Mouse (Mus musculus): ENCODE data around the gene 1810037I17Rik.

1810037I17Rik gene

DNA sequence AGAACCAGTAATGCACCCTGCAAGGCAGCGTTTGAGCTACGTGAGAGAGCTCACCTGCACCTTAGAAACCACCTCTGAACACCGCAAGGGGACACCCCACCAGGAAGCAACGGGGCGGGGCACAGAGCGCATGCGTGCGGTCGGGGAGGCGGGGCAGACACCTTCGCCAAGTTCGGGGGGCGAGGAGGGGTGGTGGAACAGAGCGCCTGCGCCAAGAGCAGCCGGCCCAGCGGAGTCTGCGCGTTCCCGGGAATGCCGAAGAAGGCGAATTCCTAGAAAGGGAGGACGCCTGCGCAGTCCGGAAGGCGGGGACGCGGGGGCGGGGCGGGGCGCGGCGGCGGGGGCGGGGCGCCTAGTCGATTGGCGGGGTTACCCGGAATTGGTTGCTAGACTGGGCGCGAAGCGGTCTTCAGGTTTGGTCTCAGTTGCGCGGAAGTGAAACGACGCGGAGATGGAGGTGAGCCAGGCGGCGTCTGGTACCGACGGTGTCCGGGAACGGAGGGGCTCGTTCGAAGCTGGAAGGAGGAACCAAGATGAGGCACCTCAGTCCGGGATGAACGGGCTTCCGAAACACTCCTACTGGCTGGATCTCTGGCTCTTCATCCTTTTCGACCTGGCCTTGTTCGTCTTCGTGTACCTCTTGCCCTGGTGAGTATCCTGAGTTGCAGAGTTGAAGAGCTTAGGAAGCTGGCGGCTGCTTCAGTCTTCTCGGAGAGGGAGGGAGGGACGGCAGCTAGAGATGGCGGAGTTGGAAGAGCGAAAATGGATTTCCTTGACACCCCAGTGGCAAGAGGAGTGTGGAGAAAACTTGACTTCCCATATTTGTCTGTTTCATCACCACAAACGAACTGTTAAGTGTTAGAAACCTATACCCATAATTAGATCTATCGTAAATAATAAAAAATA is at the start of gene 1810037I17Rik:
Gene 1810037I17Rik, plus strand, starts transcription at position 195 of the 906 bp plus-strand sequence.
- peak; percentile 93 for DNase-seq (ENCODE audit: low read depth)

DNA sequence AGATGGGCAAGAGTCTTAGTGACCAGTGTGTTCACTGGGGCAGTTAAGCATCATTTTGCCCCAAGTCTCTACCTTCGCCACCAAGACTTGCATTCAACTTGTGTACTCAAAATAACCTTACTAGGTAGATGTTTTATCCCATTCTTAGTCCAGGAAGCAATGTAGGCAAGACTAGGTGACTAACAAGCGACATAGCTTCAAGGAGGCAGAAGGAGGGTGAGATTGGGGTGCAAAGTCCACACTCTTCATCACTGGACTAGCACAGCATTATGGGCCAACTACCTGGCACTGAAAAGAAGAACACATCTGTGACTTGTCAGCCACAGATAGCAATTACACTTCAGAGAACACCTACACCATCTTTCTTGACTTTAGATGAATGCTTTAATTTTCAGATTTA is 47.1 kb upstream of the 1810037I17Rik start:
- DNase-seq (ENCODE audit: low read depth): no peak

GRCm38 (mm10) chr3:122877543-122877942 is 46.5 kb upstream of the 1810037I17Rik start:
- no peak for DNase-seq (ENCODE audit: low read depth)

GRCm38 (mm10) chr3:122878705-122879315 is 45.2 kb upstream of the 1810037I17Rik start:
- DNase-seq (ENCODE audit: low read depth): no peak

DNA sequence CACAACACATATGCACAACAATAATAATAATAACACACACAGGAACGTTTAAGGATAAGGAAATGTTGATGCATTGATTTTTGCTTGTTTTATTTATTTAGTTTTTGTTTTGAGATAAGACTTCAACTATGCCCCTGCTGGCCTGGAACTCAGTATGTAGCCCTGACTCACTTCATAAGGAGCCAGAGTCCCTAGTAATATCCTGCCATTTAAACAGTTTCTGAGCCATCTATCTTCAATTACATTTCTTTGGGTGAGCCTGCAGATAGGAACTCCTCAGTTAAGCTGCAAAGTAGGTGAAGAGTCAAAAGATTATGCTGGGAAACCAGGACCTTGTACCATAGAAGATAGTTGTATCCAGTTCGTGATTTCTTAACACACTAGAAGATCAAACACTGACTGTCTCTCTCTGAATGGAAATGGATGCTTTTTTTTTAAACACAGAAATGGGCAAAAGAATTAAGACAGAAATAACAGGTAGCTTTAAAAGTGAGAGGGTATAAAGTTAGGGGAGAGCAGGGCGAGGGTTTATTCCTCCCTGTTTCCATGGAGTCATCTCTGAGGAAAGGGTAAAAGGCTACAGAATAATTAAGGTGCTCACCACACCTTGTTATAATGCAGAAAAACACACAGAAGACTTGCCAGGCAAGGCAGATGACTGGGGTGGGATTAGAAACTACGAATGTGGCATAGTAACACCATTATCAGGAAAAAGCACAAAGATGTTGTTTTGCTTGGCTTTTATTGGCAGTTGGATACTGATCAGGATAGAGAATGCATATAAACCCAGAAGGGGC is 36.3 kb upstream of the 1810037I17Rik start:
- DNase-seq (ENCODE audit: low read depth): no peak

DNA sequence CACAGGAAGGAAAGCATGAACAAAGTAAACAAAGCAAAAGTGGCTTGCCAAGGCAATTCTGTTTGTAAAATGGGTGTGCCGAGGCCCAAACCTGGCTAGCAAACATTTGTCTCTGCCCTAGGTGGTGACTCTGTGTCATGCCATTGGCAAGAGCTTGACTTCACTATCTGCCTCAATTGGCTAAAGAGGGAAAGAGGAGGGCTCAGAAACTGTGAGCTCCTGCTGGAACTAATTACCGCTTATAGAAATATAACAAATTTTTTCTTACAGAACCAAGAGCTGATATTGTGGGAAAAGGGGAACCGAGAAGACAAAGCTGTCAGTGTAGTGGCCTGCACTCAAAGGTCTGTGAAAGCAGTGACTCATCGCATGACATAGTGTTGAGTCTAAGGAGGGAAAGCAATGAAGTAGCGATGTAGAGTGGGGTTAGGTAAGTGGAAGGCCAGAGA is 35.6 kb upstream of the 1810037I17Rik start:
- DNase-seq (ENCODE audit: low read depth): no peak

DNA sequence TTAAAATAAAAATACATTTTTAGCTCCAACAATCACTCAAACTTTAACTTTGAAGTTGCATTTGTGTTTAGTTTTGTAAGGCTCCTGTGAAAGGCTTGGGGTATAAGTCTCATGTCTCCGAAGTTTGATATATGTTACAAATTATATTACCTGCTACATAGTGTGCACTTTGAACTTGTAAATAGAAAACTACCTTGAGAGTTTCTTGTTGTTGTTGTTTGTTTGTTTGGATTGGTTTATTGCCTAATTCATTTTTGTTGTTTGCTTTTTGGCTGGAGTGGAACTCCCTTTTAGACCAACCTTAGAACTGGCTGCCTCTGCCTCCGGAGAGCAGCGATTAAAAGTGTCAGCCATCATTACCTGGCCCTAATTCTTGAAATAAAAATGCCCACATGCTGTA is 29.2 kb upstream of the 1810037I17Rik start, which contains the start of gene Fabp2:
Gene Fabp2, plus strand, starts transcription at position 301 of the 400 bp plus-strand sequence.
- no peak for DNase-seq (ENCODE audit: low read depth)

DNA sequence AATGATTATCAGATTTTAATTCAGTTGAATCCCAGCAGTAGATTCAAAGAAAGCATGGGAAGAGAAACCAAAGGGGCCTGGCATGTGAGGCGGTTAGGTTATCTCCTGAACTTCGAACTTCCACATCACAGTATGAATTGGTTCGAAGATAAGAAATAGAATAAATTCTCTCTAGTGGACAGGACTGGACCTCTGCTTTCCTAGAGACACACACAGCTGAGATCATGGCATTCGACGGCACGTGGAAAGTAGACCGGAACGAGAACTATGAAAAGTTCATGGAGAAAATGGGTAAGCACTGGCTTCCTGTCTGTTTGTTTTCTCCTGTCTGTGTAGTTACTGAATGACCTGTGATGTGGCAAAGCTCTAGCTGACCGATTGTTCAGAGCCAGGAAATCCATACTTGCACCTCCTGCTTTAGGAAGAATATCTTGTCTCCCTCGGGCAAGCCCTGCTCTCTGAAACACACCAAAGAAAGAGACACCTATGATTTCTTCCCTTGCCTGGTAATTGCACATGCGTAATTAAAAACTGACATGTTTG is 28.7 kb upstream of the 1810037I17Rik start:
- no peak for DNase-seq (ENCODE audit: low read depth)

DNA sequence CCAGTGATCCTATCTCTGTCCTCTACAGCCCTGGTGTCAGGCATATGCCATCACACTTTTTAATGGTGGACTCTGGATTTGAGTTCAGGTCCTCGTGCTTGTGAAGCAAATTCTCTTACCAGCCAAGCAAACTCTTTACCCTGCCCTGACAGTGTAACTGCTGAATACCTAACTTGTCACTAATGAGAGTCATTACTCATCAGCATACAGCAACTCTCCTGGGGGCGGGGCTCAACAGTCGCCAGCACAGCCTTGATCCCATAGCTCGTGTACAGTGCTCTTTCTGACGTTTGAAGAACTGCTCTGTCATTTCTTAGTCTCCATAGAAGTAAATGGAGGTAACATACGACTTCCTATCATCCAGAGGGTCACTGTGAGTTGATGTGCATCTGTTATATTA is 25.7 kb upstream of the 1810037I17Rik start:
- no peak for DNase-seq (ENCODE audit: low read depth)

- peak; percentile 62 for DNase-seq (ENCODE audit: low read depth)
These were observed 20.1 kb upstream of the 1810037I17Rik start for GRCm38 (mm10) chr3:122903746-122904433.

- no peak for DNase-seq (ENCODE audit: low read depth)
These were observed 16.2 kb upstream of the 1810037I17Rik start for GRCm38 (mm10) chr3:122907841-122908240.

- no peak for DNase-seq (ENCODE audit: low read depth)
These were observed 8.5 kb upstream of the 1810037I17Rik start for GRCm38 (mm10) chr3:122915493-122915892.

DNA sequence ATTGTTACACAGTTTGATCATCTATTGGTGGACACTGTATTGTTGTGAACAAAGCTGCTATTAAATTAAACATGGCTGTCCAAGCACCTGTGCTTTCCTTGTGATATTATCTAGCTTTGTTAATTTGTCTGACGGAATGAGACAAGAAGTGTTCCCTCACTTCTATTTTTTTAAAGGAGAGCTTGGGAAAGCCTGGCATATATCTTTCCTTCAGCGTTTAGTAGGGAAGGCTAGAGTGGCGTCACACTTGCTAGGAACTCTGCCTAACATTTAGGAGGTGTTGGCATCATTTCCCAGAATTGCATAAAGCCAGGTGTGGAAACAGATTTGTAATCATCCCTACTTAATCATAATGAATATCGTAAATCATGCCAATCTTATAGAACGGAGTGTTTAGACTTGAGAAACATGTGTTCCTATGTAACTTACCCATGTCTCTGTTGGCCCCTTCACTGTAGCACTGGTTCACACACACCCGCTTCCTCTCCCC is 7.8 kb upstream of the 1810037I17Rik start:
- DNase-seq (ENCODE audit: low read depth): no peak

DNA sequence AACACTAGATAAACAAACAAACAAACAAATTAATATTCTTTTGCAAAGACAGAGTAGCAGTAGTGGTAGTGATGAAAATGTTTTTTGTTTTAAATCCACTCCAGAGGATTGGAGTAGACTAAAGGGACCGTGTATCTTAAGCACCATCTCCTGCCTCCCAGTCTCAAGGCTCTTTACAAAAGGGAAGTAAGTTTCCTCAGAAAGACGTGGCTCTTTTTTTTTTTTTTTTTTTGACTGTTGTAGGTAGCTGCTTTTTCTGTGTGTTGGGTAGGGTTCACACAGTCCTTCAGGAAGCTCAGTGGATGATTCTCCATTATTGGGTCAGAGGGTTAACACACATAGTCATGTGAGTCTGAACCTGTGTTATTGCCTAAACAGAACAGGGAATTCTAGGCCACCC is 5.3 kb upstream of the 1810037I17Rik start:
- no peak for DNase-seq (ENCODE audit: low read depth)

GRCm38 (mm10) chr3:122919260-122919659 is 4.7 kb upstream of the 1810037I17Rik start, which contains the start of gene Gm10959:
Gm10959 (minus strand) TSS chr3:122919360.
- DNase-seq (ENCODE audit: low read depth): no peak

DNA sequence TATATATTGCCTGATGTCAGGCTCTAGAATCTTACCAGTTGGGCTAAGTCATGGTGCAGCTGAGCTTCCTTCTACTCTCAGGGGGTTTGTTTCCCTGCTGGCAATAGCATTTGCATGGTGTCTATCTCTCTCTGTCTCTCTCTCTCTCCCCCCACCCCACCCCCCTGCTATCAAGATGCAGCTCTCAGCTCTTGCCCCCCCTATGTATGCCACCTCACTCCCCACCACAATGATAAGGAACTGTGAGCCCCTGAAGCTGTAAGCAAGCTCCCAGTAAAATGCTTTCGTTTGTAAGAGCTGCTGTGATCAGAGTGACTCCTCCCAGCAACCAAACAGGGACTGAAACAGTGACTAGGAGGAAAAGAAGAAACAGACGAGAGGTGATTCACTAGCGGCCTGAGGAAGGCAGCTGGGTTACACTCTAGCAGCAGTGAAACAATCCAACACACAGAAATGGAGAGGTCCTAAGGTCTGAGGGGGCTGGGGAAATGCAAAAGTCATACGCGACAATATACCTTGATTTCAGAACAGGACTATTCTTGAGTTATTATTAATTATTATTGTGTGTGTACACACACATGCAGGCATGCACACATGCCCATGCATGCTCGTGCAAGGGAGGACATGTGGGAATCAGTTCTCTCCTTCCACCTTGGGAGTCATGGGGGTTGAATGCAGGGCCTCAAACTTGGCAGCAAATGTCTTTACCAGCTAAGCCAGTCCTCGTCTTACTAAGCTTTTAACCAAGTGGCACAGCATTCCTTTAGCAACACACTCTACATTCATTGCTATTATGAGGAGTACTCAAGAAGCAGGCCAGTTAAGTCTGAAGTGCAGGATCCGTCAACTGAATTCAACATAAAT is 3.2 kb upstream of the 1810037I17Rik start:
- no peak for DNase-seq (ENCODE audit: low read depth)

GRCm38 (mm10) chr3:122921676-122922527 is 2.1 kb upstream of the 1810037I17Rik start:
- DNase-seq (ENCODE audit: low read depth): no peak

DNA sequence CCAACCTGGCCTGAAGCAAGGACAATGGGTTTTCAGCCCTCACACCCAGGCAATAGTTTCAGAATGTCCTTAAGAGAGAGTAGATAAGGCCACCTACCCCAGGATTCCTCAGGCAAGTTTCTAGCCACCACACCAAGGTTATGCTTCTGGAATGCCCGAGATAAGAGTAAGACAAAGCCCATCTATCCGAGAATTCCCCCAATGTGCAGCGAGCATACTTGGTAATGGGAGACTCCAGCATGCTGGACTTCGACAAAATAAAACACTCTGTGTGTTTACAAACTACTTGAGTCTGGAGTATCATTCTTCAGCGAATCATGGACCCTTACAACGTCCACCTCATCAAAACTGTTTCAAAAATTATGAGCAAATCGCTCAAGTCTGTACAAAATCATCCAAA is 856 bp upstream of the 1810037I17Rik start:
- DNase-seq (ENCODE audit: low read depth): no peak

GRCm38 (mm10) chr3:122929723-122930122 is 5.7 kb downstream of the 1810037I17Rik start:
- no peak for DNase-seq (ENCODE audit: low read depth)

All from induced T-regulatory cell, adult 2 months (primary cell).